Mouse (Mus musculus) thymus, postnatal 4 days (tissue): ENCODE results near the gene Frrs1.

Source experiments
- DNase-seq: peaks from one replicate; pipeline ENCODE4 v3.0.0; 2021

Frrs1 gene

GRCm38 (mm10) chr3:116848936-116849335, 10.3 kb upstream of the Frrs1 start:
- no peak for DNase-seq

GRCm38 (mm10) chr3:116850376-116850775, 8.9 kb upstream of the Frrs1 start:
- DNase-seq = no peak

DNA sequence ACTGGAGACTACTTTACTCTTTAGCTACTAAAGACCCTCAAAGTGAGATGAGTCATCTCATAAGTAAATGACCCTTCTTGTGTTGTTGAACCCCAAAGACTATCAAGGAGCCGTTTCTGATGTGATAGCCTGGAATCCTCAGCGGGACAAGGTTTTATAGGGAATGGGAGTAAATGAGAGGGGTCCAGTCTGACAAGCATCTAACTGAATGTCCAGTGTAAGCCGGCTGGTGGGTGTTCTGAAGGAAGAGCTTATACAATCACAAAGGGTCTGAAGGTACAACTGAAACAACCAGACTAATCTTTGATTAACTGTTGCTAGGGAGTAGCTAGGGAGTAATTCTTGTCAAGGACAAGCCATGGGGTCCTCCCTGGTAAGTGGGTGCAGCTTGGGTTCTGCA, 6.8 kb upstream of the Frrs1 start:
- no peak for DNase-seq

GRCm38 (mm10) chr3:116857611-116858010, 1.7 kb upstream of the Frrs1 start:
- DNase-seq = no peak

DNA sequence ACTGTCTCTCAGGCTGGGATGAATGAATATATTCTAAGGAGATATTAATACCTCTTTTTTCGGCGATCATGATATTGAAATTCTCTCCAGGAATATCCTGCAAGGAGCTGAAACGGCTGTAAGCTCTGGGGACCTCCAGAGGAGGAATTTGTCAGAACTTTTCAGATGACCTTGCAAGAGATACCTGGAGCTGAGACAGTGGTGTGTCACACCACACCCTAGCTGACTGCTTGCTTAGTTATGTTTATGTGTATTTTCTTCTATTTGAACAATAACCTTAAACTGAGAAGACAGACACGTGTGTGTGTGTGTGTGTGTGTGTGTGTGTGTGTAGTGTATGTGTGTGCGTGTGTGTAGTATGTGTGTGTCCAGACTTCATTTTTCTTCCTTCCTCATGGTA, 488 bp downstream of the Frrs1 start:
- no peak for DNase-seq

DNA sequence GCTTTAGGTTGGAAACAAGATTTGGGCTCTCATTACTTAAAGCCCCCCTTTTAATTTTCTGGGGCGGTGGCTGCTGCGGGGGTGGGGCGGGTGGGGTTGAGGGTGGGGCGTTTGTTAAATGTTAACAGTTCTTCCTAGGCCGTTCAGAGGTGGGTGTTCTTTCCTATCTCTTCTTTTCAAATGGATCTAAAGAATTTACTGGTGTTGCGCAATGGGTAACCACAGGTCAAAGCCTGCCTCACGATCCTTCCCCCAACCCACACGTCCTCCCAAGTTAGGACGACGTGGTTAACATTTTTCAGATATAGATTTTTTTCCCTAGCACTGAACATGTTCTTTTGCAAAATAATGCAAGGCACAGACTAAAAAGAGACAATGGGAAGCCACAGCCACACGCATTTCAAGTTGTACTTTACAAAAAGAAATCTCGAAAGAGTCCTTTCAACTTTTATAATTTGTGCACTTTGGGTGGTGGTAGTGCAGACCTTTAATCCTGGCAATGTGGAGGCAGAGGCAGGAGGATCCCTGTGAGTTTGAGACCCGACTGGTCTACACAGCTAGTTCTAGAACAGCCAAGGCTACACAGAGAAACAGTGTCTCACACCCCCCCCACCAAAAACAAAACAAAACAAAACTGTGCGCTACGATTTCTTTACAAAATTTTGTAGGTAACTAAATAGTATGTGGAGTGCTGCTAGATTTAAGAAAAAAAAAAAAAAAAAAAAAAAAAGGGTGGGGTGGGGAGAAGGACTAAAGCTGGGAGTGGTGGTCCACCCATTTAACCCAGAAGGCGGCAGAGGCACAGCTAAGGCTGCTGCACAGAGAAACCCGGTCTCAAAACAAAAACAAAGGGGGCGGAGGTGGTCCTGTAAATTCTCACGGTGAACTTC, 1.3 kb downstream of the Frrs1 start:
- no peak for DNase-seq

- DNase-seq = no peak
These were observed 1.9 kb downstream of the Frrs1 start for GRCm38 (mm10) chr3:116861223-116861539.

GRCm38 (mm10) chr3:116861540-116862067, 2.3 kb downstream of the Frrs1 start:
- peak; percentile 82 for DNase-seq

GRCm38 (mm10) chr3:116862621-116863020, 3.4 kb downstream of the Frrs1 start:
- no peak for DNase-seq

GRCm38 (mm10) chr3:116864421-116864820, 5.2 kb downstream of the Frrs1 start:
- DNase-seq = no peak

DNA sequence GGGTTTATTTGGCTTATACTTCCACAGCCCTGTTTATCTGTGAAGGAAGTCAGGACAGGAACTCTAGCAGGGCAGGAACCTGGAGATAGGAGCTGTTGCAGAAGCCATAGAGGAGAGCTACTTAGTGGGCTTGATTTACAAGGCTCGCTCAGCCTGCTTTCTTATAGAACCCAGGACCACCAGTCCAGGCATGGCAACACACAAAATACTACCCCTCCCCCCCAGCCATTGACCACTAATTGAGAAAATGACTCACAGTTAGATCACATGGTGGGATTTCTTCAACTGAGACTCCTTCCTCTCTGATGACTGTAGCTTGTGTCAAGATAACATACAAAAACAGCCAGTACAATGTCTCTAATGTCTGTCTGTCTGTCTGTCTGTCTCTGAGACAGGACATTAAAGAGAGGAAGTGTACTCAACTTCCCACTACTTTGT, 6.0 kb downstream of the Frrs1 start:
- no peak for DNase-seq

DNA sequence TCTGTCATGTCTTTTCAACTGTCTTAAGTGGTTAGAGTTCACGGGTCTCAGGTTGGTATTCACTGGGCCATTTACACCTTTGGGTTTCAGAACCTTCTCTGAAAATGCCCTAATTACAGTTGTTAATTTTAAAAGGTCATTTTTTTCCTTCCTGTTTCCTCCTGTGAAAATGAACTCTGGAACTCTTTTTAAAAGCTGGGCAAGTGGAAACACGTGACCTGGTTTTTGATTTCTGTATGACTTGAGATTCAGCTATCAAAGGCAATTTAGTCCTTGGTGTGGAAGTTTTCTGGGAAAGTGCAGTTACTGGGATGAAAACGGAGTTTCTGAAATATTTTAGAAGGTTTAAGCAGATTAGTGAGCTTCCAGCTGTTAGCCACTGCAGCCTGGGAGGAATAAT, 11.1 kb downstream of the Frrs1 start:
- DNase-seq = no peak

DNA sequence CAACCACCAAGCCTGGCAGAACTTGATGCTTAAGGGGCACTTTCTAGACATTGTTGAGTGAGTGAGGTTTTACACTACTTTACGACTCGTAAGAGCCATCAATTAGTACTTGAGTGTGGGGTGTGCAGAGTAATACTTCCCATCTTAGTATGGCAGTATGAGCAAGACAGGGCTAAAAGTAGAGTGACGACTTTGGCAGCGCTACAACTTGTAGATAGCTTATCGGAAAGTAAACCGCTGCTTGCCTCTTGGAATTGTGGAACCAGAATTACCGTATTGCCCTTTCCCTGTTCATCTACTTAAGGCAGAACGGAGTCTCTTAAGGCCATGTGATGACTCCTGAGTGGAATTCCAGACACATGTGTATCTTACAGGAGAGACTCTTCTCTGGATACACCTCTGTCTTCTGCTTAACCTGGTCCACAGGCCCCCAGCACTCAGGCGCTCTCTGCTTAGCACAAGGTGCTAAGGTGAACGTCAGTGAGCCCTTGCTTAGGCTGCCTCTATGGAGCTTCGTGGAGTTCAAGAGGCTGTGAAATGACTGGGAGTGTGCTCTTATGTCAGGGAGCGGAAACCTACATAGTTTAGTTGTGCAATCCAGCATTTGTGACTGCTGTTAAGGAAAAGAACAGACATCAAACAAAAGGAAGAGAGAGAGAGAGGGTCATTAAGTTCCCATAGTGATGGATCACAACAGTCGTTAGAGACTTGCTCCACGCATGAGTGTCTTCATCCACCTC, 23.1 kb downstream of the Frrs1 start:
- DNase-seq = no peak

- no peak for DNase-seq
These were observed 25.7 kb downstream of the Frrs1 start for GRCm38 (mm10) chr3:116884941-116885340.

DNA sequence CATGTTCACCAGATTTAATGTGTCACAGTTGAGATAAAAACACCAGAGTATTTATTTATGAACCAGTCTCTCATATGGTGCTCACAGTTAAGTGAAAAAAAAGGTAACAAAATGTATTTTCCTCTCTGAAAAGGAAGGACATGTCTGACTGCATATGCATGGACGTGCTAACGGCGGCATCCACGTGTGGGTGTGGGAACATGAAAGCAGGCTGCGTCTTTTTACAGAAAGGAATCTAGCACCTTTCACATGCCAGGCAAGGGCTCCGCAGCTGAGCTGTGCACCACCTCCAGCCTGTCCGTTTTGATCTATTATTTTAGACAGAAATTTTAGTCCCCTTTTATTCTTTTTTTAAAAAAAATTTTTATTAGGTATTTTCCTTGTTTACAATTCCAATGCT, 30.1 kb downstream of the Frrs1 start:
- DNase-seq = no peak

DNA sequence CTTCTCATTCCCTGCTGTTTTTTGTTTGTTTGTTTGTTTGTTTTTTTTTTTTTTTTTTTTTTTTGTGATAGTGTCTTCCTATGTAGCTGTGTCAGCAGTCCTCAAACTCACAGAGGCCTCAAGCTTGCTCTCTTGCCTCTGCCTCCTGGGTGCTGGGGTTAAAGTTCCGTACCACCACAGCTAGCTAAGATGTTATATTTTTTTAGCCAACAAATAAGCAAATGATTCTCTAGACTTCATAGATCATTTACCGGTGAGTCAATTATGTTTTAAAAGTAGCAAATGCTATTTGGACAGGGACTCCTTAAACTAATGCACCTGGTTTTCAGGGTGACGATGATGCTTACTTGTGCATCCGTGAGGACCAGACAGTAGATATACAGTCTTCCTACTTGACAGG, 31.3 kb downstream of the Frrs1 start:
- no peak for DNase-seq

- DNase-seq = no peak
These were observed 32.4 kb downstream of the Frrs1 start for GRCm38 (mm10) chr3:116891436-116892205.

DNA sequence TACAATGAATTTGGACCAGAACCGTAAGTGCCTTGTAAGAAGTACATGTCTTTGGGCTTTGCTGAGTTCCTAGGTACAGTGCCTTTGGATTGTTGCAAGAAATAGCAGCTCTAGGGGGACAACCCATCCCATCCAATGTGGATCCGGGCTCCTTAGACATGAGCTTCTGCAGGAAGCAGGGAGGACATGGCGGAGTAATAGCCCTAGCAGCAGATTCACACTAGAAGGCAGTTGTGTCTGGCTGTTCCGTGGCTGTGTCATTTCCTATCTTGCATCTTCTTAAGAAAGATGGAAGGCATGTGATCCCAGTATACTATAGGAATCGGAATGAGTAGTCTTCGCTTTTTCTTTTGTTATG, 32.9 kb downstream of the Frrs1 start:
- no peak for DNase-seq

DNA sequence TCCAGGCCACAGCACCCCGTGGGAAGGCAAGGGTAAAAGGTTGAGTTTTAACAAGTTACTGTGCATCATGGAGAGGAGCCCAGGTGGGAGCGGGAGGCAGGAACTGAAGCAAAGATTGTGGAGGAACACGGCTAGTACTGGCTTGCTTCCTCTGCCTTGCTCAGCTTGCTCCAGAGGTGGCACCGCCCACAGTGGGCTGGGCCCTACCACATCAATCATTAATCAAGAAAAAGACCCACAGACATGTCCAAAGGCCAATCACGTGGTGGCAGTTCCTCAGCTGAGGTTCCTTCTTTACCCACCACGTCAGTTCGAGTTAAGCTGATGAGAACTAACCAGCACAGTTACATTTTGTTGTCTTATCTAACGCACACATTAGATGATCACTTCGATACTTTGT, 33.6 kb downstream of the Frrs1 start:
- DNase-seq = no peak

DNA sequence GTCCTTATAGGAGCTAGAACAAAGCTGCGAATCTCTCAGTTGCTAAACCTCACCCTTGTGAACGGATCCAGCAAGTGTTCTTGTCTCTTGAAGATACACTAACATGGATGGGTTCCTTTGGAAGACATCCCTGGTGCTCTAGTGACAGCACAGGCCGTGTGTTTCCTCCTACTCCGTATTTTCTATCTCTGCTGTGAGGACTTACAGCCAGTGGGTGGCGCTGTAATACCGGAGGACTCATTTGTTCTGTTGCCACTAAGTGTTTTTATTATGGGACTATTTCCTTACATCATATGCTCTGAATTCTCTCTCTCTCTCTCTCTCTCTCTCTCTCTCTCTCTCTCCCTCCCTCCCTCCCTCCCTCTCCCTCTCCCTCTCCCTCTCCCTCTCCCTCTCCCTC, 44.9 kb downstream of the Frrs1 start:
- DNase-seq = peak; percentile 47

GRCm38 (mm10) chr3:116905898-116906297, 46.6 kb downstream of the Frrs1 start:
- DNase-seq = no peak

GRCm38 (mm10) chr3:116906596-116906995, 47.3 kb downstream of the Frrs1 start:
- DNase-seq = no peak

GRCm38 (mm10) chr3:116914374-116914773, 55.1 kb downstream of the Frrs1 start:
- no peak for DNase-seq
